Mouse (Mus musculus) kidney, postnatal 25 days (tissue): ENCODE measurements around the gene Coa3.

ENCODE experiments used
- DNase-seq, 2 experiments: peaks; one replicate each; pipeline ENCODE4 v3.0.0; 2021; ENCODE audit warnings: mixed read lengths in 2 of 2

Gene Coa3

DNA sequence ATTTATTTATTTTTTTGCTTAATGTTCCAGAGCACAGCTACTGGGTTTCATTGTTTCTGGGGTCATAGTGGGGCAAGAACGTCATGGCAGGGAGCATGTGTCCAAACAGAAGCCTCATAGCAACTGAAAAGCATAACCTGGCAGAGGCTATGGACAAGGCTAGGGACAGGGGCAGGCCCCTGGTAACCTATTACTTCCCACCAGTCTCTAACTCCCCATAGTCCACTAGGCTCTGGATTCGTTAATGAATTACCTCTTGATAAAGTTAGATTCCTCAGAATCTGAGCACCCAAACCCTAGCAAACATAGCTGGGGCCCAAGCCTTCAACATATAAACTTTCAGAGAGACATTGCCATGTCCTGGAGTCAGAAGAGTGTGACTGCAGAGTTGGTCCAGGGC lies 27.9 kb downstream of the Coa3 start:
- peak in 1 of 2 experiments; percentile 75 for DNase-seq

DNA sequence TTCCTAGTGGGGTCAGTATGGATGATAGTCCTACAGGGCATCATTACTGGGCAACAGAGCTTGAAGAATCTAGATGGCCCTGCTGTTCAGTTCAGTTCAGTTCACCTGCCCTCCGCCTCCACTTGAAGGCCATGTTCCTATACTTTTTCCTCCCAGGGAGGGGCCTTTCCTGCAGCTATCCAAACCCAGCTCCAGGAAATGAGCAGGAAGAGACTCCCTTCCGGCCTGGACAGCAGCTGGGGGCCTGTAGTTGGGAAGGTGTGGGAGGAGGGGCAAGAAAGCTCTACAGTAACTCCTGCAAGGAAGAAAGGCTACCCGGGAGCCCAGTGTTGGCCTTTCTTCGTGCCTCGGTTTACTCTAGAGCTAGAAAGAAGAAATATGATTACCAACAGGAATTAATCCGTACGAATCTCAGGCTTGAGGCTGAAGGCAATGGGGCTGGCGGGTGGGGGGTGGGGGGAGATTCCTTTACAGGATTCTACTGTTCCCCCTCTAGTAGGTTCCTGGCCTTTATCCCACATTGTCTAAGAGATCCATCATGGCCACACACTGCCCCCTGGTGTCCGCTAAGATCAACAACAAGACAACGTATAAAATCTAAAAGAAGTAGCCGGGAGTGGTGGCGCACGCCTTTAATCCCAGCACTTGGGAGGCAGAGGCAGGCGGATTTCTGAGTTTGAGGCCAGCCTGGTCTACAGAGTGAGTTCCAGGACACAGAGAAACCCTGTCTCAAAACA lies 30.5 kb downstream of the Coa3 start:
- peak; percentile 82 to 86 for DNase-seq

DNA sequence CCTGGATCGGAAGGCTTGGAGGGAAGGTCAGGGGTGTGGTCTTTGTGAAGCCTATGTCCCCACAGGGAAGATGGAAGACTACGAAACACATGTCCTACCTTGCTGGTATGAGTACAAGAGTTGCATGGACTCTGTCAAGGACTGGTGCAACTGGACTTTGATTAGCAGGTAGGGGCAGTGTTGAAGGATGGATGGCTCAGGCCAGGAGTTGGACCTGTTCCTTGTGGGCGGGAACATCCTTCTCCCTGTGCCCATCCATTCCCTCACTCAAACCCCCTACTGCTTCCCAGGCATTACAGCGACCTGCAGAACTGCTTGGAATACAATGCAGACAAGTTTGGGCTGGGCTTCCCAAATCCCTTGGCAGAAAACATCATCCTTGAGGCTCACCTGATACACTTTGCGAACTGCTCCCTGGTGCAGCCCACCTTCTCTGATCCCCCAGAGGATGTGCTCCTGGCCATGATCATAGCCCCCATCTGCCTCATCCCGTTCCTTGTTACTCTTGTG lies 31.3 kb downstream of the Coa3 start:
- peak; percentile 61 to 78 for DNase-seq

DNA sequence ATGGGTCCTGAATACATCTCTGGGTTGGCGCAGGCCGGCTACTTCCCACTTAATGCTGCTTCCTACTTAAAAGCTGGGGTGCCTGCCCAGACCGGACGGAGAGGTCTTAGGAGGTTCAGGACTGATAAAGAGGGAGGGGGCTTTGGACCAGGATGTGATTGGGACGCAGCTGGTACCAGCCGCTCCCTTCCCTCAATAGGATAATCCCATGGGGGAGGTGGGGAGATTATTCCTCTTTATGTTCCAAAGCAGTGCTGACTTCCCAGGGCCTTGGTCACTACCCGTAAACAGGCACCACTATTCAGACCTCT lies 32.3 kb downstream of the Coa3 start:
- no peak for DNase-seq

DNA sequence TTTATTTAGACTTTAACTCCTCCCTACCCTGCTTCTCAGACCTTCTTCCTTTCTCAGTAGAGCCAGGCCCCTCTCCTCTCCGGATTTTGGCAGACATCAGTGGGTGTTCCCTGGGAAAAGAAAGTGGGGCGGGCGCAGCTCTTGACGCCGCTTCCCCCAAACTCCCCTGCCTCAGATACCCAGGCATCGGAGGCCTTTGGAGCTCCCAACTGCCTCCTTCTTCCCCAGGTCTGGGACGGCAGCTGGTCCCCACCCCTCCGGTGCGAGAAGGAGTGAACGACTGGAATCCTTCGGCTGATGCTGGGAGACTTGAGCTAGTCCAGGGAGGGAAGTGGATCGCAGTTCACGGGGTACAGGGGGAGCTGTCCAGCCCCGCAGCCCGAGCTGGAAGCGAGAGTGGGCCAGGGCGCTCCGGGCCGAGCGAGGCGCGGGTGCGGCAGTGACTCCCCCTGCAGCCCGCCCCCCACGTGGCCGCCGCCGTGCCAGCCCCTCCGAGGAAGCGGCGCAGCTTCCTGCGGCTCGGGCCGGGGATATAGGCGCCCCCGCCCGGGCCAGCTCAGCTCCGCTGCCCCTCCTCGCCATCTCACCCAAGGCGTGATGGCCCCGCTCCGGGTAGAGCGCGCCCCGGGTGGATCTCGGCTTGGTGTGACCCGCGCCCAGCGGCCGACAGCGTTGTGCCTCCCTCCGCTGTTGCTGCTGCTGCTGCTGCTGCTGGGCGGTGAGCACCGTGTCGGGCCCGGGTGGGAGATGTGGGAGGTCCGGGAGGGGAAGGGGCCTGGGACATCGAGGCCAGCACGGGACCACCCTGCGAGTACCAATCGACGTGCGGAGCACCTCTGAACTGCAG lies 32.8 kb downstream of the Coa3 start, which contains the start of gene Ramp2:
TSS of gene Ramp2 (plus strand) at position 174 of the 847 bp plus-strand sequence.
- DNase-seq, result peak; percentile 67 to 84

DNA sequence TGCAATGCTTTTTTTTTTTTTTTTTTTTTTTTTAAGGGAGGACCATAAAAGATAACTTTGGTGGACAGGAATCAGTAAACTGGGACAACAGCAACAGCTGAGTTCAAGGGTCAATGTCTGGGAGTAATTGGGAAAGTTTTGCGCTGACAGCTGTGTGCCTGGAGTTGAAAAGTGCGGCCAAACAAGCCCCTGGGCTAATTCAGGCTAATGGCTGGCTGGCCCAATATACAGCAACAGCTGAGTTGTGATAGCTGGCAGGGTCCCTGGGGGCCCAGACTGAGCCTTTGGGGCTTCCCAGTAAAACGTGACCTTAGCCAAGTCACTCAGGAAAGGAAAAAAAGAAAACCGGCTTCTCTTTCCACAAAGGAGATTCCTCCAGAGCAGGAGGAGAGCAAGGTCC lies 33.8 kb downstream of the Coa3 start:
- peak in 1 of 2 experiments; percentile 67 for DNase-seq

DNA sequence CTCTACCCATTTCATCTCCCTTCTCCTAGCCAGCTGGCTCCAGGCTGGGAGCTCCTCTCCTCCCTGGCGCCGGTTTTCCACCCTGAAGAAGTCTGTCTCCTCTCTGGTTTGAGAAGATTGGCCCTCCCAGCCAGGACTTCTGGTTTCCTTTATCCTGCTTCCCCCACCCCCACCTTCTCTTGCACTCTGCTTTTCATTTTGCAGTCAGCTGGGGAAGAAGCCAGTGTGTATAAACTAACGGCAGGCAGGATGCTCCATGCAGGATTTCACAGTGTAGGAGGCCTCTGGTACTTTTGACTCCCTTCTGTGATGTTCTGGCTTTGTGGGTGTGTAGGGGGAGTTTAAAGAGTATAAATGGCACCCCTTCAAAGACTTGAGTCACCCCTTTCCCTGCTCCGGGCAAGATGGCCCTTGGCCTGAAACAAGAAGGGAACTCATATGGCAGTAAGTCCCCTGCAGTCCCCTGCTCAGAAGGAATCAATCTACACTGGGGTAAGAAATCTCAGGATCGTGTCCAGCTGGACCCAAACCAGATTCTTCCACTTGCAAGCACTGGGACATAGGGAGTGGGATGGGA lies 40.8 kb downstream of the Coa3 start:
- no peak for DNase-seq

DNA sequence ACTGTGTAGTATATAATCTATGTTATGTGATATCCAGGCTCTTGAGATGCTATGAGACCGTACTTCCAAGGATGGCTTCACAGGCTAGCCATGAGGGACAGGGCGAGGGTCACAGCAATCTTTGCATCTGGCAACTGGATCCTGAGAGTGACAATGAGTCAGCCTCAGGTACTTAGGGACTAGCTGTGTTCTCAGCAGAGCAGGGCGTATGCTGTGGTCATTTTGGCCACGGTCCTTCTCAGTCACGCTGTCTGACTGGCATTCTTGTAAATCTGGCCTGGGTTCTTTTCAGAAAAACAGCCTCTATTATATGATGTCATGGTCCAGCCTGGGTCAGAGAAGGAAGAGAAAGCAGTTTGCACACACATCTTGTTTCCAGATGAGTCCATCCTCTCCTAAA lies 42.1 kb downstream of the Coa3 start:
- no peak for DNase-seq

DNA sequence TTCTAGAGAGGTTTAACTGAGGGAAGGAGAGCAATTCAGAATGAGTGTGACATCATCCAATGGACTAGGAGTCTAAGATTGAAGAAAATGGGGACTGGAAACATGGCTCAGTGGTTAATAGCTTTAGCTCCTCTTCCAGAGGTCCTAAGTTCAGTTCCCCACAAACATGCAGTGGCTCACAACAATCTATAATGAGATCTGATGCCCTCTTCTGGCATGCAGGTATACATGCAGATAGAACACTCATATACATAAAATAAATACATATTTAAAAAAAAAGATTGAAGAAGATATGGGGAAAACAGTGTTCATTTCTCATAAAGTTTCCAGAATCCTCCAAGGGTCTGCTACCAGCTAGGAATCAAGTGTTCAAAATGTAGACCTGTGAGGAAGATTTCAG lies 43.5 kb downstream of the Coa3 start:
- no peak for DNase-seq

DNA sequence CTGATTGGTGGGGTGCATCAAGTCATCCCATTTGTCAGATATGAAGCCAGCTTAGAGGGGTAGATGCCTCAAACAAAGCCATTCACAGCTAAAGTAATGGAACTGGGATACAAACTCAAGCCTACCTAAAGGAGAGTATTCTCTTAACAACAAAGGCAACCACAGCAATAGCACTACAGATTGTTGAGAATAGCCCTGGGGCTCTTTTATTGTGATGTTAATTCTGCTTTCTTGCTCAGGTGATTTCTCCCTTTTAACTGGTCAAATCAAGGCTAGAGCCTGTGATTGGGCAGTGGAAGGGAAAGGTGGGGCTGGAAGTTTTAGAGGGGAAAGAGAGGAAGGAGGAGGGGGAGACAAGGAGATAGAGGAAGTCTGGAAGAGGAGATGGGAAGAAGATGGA lies 44.8 kb downstream of the Coa3 start:
- no peak for DNase-seq

DNA sequence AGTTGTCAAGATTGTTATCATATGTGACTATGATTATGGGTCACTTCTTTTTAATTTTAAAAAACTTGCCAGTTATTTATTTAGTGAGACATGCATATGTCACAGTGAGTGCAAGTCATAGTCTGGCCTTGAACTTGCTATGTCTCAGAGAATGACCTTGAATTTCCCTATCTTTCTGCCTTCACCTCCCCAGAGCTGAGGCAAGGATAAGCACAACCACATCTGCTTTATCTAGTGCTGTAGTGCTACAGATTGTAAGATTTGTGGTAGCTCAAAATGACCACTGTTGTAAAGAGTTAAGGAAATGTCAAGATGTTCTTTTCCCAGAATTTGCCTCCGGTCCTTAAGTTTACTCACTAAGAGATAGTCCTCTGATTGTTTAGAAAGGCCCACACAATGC lies 45.7 kb downstream of the Coa3 start:
- no peak for DNase-seq

DNA sequence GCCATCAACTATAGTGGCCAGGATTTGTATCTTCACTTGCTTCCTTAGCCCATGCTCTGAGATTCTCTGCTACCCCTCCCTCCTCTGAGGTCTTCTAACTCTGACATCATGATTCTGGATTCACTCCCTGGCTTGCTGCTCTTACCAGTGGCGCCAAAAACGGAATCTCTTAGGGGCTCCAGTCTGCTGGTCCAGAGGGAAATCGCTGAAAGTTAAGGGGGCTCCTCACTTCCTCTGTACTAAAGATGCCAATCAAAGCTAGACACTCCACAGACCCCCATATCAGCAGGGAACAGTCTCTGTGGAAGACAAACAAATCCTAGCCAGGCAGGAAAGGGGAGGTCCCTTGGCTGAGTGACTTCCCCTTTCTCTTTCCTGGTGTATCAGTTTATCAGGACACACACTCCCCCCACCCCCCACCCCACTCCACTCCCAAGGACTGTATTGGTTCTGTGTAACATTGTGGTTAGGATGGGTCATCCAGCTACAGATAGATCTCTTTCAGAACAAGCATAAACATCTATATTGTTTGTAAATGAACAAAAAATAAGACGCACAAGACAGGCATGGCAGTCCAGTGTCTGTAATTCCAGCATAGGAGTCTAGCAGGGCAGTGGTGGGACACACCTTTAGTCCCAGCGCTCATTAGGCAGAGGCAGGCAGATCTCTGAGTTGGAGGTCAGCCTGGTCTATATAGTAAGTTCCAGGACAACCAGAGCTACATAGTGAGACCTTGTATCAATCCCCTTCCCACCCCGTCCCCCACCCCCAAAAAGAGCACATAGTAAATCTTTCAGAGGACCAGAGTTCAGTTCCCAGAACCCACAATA lies 46.7 kb downstream of the Coa3 start:
- peak; percentile 32 to 55 for DNase-seq

DNA sequence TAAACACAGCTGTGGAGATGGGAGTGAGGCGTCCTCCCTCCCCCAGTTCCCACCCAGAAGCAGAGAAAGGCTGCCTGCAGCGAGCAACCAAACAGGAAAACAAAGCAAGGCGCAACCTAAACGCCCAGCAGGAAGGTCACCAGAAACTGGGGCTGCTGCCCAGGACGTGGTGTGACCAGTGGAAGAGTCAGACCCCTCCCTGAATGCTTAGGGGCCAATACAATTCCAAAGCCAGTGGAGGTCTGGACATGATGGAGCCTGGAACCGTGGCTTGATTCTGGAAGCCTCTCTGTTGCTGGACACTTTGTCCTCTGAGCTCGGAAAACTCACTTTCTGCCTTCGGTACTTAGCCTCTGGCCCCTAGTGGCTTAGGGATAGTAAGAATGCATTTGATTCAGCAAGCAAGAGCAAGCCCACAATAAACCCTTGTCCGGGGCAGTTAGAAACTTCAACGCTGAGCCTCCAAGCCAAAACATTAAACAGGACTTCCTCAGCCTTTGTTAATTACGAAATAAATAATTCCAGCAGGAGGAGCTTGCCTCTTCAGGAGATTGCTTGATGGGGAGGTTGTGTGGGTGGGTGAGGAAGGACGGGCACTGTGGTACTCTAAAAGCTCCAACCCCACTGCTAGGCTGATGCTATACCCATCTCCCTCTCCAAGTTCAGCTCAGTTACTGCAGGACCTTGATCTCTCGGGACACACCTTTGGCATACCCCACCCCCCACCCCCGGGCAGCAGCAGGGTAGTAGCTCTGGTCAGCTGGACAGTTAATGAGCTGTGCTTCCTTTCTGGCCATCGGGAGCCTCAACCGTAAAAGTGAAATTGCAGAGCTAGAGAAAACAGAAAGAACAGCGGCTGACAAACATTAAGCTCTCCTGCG lies 47.7 kb downstream of the Coa3 start:
- peak; percentile 67 to 91 for DNase-seq

DNA sequence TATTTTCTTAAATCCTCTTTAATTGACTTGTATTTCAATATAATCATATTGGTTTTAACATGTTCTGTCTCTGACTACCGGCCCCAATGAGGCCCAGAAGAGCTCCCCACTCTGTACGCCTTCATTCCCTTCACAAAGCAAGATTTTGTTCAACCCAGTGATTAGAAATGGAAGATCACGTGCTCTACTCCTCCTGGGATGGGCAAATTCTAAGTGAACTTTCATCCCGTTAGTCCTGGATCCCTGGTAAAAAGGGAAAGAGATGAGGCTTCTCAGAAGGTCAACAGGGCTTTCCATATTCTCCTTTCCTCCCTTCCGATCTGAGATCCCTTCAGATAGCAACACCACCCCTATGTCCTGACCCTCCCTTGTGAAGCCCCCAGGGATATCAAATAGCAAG lies 48.4 kb downstream of the Coa3 start:
- no peak for DNase-seq

DNA sequence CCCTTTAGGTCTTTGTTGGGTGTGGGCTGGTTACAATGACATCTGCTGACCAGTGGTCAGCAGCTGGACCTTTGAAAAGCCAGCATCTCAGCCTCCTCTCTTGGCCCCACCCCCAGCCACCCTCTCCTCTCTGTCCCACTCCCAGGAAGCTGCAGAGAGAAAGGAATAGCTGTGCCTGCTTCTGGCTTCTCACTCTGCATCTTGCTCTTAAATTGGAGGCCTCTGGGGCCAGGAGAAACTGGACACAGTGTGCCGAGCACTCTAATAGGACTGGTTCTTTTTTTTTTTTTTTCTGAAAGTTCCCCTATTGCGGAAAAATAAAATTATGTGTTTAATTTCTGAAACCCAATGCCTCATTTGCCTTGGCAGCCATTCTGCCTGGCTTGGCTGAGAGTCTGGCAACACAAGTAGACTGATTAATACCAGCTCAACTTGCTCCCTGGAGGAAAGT lies 48.8 kb downstream of the Coa3 start:
- peak; percentile 39 to 69 for DNase-seq

DNA sequence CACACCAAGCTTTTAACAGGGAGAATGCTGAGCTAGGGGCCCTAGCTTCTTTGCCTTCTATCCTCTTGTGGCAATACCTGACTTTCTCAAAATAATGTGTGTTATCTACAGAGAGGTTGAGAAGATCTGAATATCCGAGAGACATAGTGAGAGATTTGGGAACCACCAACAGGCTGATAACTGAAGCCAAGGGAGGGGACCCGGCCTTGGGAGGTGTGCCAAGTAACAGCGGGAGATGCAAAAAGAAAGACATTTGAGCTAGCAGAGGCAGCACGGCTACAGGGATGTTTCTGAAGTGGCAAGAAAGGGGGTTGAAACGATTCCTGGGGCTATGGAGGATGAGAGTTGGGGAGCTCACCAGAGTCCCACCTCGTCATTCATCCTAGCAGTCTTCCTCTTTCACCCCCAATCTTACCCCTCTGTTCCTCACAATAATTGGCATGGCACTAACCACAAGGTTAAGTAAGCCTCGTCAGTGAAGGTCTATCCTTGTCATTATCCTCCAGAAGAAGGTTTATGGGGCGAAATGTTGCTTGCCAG lies 49.5 kb downstream of the Coa3 start:
- DNase-seq, result peak; percentile 51 to 67
